Mouse (Mus musculus) Patski (cell line): ENCODE measurements at regions not wholly inside any gene's neighbourhood (a gene's known extent, or its start where the extent isn't known, plus 50 kb on each side); places are given as distances from the start of the nearest gene placed in this dataset.

Experiments used
- ATAC-seq: fragments of 100-300 bp; one replicate; pipeline ENCODE4 v1.8.0; 2021
- CTCF ChIA-PET: fragments of 350-600 bp; sonication (Branson Sonifier 250); formaldehyde crosslinking; loops from one replicate; lab custom pipeline; 2022; ENCODE audit warnings: inconsistent platforms; lab: Charles Lee
- POLR2A ChIA-PET: fragments of 350-600 bp; sonication (Branson Sonifier 250); formaldehyde crosslinking; loops from one replicate; lab custom pipeline; 2022; ENCODE audit warnings: antibody characterized with exemption, inconsistent platforms; lab: Charles Lee
- DNase-seq: peaks from one replicate; pipeline ENCODE4 v3.0.0-alpha.2; 2011; ENCODE audit warnings: low read depth, low spot score
- H3K27me3 ChIP-seq: fragments of 371-371 bp; one replicate; pipeline ENCODE4 v1.5.1; 2021
- CTCF ChIP-seq: fragments of 100-300 bp; IDR thresholded peaks from one replicate; pipeline ENCODE4 v1.5.1; 2021
- in situ Hi-C: fragments of 300-500 bp; cut with MboI; formaldehyde crosslinking; loops from 3 replicates; pipeline ENCODE4 v1.11.1; 2018; ENCODE audit warnings: low pct_unique_long_range_greater_than_20kb, mixed read lengths

DNA sequence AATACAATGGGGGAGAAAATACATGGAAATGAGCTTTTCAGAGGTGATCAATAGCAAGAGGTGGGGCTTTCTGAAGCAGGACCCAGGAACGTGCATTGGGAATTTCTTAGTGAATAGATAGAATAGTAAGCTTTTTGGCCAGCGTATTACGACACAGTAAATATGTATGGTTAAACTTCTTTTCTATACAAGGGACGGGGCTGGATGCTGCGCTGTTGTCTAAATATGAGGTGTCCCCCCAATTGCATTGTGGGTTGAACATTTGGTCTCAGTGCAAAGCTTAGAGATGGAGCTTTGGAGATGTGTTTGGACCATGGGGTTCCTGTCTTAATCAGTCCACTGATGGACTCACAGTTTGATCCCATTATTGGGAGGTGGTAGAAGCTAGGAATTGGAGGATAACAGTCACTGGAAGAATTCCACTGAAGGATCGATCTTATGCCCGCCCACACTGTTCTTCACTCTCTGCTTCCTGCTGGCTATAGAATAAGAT is 168.6 kb downstream of the Gm19410 start:
- DNase-seq (no peak), ATAC-seq (no peak)
- TF ChIP-seq CTCF, result no peak
- CTCF ChIA-PET, result no interaction called here
- in situ Hi-C loops, result no loop called here
- H3K27me3 ChIP-seq, result no peaks in the 10 kb centered on the region
- POLR2A ChIA-PET, result interaction anchor here (0.6 kb wide), 1 partner anchor 16 kb away, joined by 4 read pairs; no protein-coding TSS in a partner anchor

DNA sequence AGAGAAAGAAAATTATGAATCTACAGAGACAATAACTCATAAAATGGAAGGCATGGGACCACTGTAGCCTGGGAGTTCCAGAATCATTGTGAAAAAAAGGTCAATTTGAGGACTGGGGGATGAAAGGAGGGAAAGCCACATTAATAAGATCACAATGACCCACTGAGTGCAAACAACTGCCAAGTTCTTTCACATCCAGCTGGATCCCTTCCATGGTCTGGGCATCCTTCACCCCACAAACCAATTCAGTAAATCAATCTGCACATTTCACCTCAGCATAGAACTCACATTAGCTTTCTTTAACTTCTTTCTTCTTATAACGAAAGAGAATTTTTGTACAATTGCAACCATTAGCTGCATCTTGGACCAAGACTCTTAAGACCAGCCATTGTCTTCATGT is 169.4 kb downstream of the Gm19410 start:
- no peak for TF ChIP-seq CTCF
- ATAC-seq, result no peak
- ChIA-PET CTCF (no interaction called here), POLR2A (no interaction called here)
- in situ Hi-C loops, result loop anchor here (5.0 kb wide), 1 partner anchor 73 kb away; no protein-coding TSS in a partner anchor
- no peak for DNase-seq
- no peaks in the 10 kb centered on the region for H3K27me3 ChIP-seq

DNA sequence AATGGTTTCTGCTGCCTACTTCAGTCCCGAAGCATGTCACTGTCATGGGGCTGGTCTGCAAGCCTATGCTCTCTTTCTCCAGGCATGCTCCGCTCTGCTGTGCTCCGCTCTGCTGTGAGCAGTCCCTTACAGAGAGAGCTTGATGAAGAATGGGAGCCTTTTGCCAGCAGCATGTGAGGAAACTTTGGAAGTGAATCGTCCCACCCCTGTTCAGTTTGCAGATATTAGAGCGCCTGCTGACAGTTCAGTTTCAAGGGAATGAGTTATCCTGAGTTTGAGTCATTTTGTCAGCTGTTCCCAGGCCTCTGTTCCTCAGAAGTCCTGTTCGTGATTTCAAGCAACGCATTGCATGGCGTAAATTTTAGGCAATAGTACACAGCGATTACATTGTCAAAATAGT is 173.6 kb downstream of the Gm19410 start:
- ChIA-PET CTCF (interaction anchor here (1.1 to 2.6 kb wide), 2 partner anchors 12 to 31 kb away, joined by 3 to 7 read pairs; no protein-coding TSS in a partner anchor), POLR2A (no interaction called here)
- H3K27me3 ChIP-seq, result no peaks in the 10 kb centered on the region
- no peak for ATAC-seq
- in situ Hi-C loops, result loop anchor here (5.0 kb wide), 1 partner anchor 77 kb away; no protein-coding TSS in a partner anchor
- TF ChIP-seq CTCF, result no peak
- no peak for DNase-seq

DNA sequence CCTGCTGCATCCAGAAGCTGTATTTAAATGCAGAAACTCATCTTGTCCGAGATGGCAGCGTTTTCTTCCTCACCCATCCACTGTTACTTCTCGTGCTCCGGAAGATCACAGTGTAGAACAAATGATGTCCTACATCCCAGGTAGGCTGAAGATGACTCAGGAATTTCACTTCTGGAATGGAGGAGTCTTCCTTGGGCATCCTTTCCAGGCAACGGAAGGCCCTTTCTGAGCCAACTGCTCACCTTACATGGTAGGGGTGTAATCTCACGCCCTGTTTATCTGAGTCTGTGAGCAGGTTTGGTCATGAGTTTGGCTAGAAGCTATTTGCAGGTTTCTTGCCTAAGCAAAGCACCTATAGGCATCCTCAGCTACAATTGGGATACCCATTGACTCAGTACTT is 176.9 kb downstream of the Gm19410 start:
- POLR2A ChIA-PET, result interaction anchor here (0.5 kb wide), 1 partner anchor 60 kb away, joined by 4 read pairs; no protein-coding TSS in a partner anchor
- ATAC-seq, result no peak
- TF ChIP-seq CTCF, result no peak
- no peak for DNase-seq
- no peaks in the 10 kb centered on the region for H3K27me3 ChIP-seq
- in situ Hi-C loops, result no loop called here
- CTCF ChIA-PET, result interaction anchor here (0.9 to 1.4 kb wide), 3 partner anchors 9 to 22 kb away, joined by 3 to 6 read pairs (median 5); no protein-coding TSS in a partner anchor

DNA sequence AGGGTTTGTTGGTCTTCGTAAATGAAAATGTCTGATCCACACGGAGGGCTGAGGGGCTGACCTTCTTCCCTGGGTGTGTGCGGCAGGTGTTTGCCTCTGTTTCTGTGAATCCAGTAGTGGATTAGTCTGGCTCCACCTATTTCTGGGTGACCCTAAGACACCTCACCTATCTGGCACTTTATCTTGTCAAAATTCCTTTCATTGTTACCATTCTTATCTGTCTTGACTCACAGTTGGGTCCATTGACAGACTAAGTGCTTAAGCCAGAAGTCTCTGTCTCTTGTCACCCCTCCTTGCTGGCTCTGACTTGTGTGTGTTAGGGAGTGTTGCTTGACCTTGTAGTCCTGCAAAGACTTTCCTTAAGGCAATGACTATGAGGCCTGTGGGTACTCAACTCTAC is 178.1 kb downstream of the Gm19410 start:
- ChIA-PET POLR2A (no interaction called here), CTCF (no interaction called here)
- ATAC-seq (no peak), DNase-seq (no peak)
- in situ Hi-C loops, result no loop called here
- H3K27me3 ChIP-seq, result no peaks in the 10 kb centered on the region
- TF ChIP-seq CTCF, result no peak

DNA sequence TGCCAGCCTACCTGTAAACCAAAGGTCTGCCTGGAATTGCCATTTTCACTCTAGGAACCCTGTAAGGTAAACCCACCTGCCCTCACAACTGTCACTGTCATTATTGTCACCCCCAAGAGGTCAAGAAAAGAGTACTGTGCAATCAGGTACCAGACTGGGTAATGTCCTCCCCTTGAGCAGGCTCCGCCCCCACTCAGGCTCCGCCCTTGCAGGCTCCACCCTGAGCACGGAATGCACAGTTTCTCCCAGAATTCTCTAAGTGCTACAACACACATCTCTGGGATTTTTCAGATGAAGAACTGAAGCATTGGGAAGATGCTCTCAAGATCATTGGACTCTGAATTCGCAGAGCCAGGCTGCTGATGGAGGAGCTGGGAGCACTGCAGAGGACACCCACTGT is 178.9 kb downstream of the Gm19410 start:
- no peak for DNase-seq
- no peak for TF ChIP-seq CTCF
- ATAC-seq, result no peak
- ChIA-PET POLR2A (no interaction called here), CTCF (no interaction called here)
- no peaks in the 10 kb centered on the region for H3K27me3 ChIP-seq
- in situ Hi-C loops, result no loop called here

DNA sequence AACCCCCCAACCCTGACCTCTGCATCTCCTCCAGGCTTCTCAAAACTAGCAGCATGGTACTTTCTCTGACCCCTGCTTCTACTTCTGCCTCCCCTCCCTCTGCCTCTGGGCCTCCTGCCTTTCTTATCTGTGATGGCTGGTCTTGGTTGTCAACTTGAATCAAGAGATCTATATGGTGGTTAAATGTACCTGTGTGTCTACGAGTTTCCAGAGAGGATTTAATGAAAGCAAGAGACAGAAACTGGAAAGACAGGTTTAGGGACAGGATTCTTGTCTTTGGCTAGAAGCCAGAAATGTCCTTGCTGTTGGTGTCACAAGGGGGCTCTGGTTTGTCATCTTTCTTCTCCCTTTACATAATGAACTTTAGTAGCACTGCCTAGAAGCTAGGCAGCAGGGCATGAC is 180.9 kb downstream of the Gm19410 start:
- TF ChIP-seq CTCF, result no peak
- DNase-seq, result no peak
- ATAC-seq, result no peak

DNA sequence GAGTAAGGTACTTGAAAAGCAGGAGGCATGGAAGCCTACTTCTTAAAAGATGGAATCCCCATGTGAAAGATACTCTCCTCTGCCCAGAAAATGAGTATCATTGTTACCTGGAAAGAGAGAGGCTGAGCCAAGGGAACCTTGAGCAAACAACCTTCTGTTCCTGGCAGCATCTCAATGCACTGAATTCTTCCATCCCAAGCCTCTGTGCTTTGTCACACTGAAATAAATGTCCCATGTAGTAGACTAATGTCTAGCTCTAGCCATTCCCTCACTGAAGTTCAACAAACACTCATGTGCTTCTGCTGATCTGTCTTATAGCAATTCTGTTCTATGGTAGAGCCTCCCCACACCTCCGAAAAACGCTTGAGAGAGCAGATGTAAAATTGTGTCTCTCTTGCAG is 182.6 kb downstream of the Gm19410 start:
- H3K27me3 ChIP-seq, result no peaks in the 10 kb centered on the region
- in situ Hi-C loops, result no loop called here
- ChIA-PET CTCF (no interaction called here), POLR2A (no interaction called here)
- no peak for DNase-seq
- TF ChIP-seq CTCF, result no peak
- ATAC-seq, result no peak

More for the DNA sequence above, 180.9 kb downstream of the Gm19410 start:
- ChIA-PET CTCF (no interaction called here), POLR2A (no interaction called here)
- no peaks in the 10 kb centered on the region for H3K27me3 ChIP-seq
- in situ Hi-C loops, result no loop called here

DNA sequence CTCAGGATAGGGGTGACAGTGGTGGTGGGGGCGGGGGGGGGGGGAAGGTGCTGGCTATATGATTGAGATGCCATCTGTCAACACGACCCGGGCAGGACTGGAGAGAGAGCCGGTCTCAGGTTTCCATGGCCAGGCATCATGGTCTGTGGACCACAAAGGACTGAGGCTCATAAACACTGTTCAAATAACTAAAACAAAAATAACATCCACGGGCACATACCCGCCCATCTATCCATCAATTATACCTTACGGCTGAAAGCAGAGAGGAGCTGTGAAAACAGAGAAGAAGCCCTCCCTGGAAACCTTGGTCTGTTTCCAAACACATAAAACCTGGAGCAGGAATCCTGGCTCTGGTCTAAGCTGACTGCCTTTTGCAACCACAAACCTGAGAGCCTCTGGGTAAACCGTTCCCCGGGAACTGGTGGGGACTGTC is 183.2 kb downstream of the Gm19410 start:
- no peaks in the 10 kb centered on the region for H3K27me3 ChIP-seq
- no peak for TF ChIP-seq CTCF
- DNase-seq, result no peak
- POLR2A ChIA-PET, result no interaction called here
- in situ Hi-C loops, result no loop called here
- ATAC-seq, result no peak
- CTCF ChIA-PET, result interaction anchor here (1.1 kb wide), 1 partner anchor 11 kb away, joined by 4 read pairs; no protein-coding TSS in a partner anchor

DNA sequence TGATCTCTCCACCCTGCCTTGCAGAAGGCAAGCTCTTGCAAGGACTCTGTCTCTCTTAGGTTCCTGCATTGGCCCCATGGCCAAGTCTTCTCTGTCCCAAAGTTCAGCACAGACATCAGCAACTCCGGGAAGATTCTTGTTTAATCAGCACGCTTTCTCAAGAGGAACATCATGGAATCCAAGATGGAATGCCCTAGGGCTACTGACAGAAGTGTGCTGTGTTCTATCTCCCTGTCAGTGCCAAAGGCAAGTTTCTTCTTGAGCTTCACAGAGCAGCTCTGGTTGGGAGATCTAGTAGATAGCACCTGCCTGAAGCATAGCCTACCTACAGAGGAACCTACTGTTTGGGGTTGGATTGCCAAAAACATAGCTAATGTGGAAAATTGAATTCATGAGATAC is 189.9 kb downstream of the Gm19410 start:
- ATAC-seq (no peak), DNase-seq (no peak)
- ChIA-PET POLR2A (no interaction called here), CTCF (no interaction called here)
- no peaks in the 10 kb centered on the region for H3K27me3 ChIP-seq
- no peak for TF ChIP-seq CTCF
- in situ Hi-C loops, result no loop called here

DNA sequence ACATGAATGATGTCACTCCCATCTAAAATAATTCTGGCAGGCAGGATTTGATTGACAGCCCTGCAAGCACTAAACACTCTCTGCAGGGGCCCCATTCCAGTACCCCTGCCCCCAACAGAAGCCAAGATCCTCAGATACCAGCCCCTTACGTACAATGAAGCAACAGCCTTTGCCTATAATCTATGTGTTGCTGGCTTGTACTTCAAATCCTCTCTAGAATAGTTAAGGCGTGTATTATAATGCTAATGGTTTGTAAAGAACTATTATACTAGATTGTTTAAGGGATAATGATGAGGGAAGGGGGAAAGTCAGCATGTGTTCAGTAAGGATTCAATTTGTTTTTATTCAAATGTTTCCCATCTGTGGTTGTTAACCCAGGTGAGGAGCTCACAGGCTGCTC is 190.7 kb downstream of the Gm19410 start:
- ChIA-PET CTCF (no interaction called here), POLR2A (interaction anchor here (0.5 to 0.7 kb wide), 2 partner anchors 47 to 291 kb away, joined by 3 to 4 read pairs; no protein-coding TSS in a partner anchor)
- no peak for ATAC-seq
- no peak for DNase-seq
- in situ Hi-C loops, result no loop called here
- no peak for TF ChIP-seq CTCF
- no peaks in the 10 kb centered on the region for H3K27me3 ChIP-seq
